Comparison of ENCODE assay signal across 9 mouse cellular contexts in the genomic region with DNA sequence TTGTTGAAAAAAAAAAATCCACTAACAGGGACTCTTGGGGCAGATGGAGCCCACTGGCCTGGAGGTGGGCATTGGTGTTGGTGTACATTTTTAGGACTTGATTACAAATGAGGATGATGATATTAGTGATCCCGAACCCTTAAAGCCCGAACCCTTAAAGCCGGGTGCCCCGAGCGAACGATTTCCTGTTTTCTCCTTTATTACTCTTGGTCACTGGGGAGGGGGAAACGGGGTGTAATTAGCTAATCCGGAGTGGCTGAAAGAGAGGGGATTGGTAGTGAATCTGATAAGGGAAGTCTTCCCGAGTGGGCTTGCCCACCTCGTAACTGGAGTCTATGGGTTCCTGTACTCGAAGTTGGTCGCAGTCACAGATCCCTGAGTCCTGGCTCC. TPM values are rescaled to one million over a fixed set of nuclear protein-coding genes. Genes with fewer than 3 reads are reported as not detected.
DNase-seq lines count a peak whose midpoint lies in the region; ATAC-seq and TF ChIP-seq lines count a peak whose summit lies in the region.
"Had no signal": no experiment of that assay in that cellular context is flagged by ENCODE, and none has a peak within 500 bp of the region (broad histone marks: within the 10 kb centered on the region; RNA-seq: fewer than 3 reads in every experiment).

No protein-coding gene starts in this region.

- peak overlapping the region; percentile 99 for H3K4me3 ChIP-seq in embryonic facial prominence, embryonic 14.5 days (ENCODE audit: low read depth, low read length)
- peak overlapping the region; percentile 86 for H3K4me3 ChIP-seq in hindbrain, postnatal 0 days (ENCODE audit: low read length)
- H3K4me3 ChIP-seq in lung, embryonic 16.5 days (ENCODE audit: low read length), result peak overlapping the region; percentile 98

- DNase-seq in embryo, embryonic 10.5 days (ENCODE audit: low spot score), result peak; percentile 55
- DNase-seq in embryo, embryonic 9.5 days (ENCODE audit: extremely low spot score), result no peak
- DNase-seq in embryonic facial prominence, embryonic 14.5 days (ENCODE audit: low spot score), result peak; percentile 22
- peak; percentile 37 for DNase-seq in hindbrain, postnatal 0 days (ENCODE audit: low spot score)
- peak; percentile 25 for DNase-seq in splenic B cell, adult 2 months (ENCODE audit: low read depth, low spot score)

- H3K27me3 ChIP-seq in embryonic facial prominence, embryonic 14.5 days (replicated peaks; ENCODE audit: control insufficient read depth, insufficient read depth, low read length), result no peaks in the 10 kb centered on the region
- no peaks in the 10 kb centered on the region for H3K27me3 ChIP-seq in hindbrain, postnatal 0 days (ENCODE audit: insufficient read depth, low read length)
- H3K27me3 ChIP-seq in lung, embryonic 16.5 days (ENCODE audit: control insufficient read depth, insufficient read depth, low read depth, low read length), result no peaks in the 10 kb centered on the region
- H3K27me3 ChIP-seq in splenic B cell, adult 2 months (ENCODE audit: control insufficient read depth, insufficient read depth, low read length, poor library complexity, severe bottlenecking), result no peaks in the 10 kb centered on the region
- H3K27me3 ChIP-seq: Patski had no signal

- H3K9me3 ChIP-seq in embryonic facial prominence, embryonic 14.5 days (ENCODE audit: control insufficient read depth, low read length), result no peaks in the 10 kb centered on the region
- no peaks in the 10 kb centered on the region for H3K9me3 ChIP-seq in hindbrain, postnatal 0 days (ENCODE audit: low read length)
- no peaks in the 10 kb centered on the region for H3K9me3 ChIP-seq in lung, embryonic 16.5 days (ENCODE audit: control insufficient read depth, low read length)

- H3K36me3 ChIP-seq in embryonic facial prominence, embryonic 14.5 days (ENCODE audit: control insufficient read depth, insufficient read depth, low read length), result no peaks in the 10 kb centered on the region
- no peaks in the 10 kb centered on the region for H3K36me3 ChIP-seq in hindbrain, postnatal 0 days (ENCODE audit: insufficient read depth, low read length)
- no peaks in the 10 kb centered on the region for H3K36me3 ChIP-seq in lung, embryonic 16.5 days (ENCODE audit: control insufficient read depth, insufficient read depth, low read length)
- H3K36me3 ChIP-seq in splenic B cell, adult 2 months (ENCODE audit: control insufficient read depth, insufficient read depth, low read length, poor library complexity, severe bottlenecking), result no peaks in the 10 kb centered on the region

- under 1% methylated on average over 12 of the region's 12 CpGs for WGBS in embryonic facial prominence, embryonic 14.5 days
- under 1% methylated on average over 12 of the region's 12 CpGs for WGBS in hindbrain, postnatal 0 days
- under 1% methylated on average over 12 of the region's 12 CpGs for WGBS in lung, embryonic 16.5 days

- TF ChIP-seq CTCF in hindbrain, postnatal 0 days (IDR thresholded peaks at IDR 0.05; ENCODE audit: low read depth), result no peak

- H3K4me1 ChIP-seq in embryonic facial prominence, embryonic 14.5 days (ENCODE audit: control insufficient read depth, insufficient read depth, low read length), result peaks cover 23% of the 10 kb centered on the region
- no peaks in the 10 kb centered on the region; the same call in none of the 2 replicates for H3K4me1 ChIP-seq in hindbrain, postnatal 0 days (ENCODE audit: insufficient read depth, low read length)
- H3K4me1 ChIP-seq in lung, embryonic 16.5 days (replicated peaks; ENCODE audit: control insufficient read depth, insufficient read depth, low read length), result peaks cover 22% of the 10 kb centered on the region

- peak; percentile 7 for ATAC-seq in CD4-positive, CD25-positive, alpha-beta regulatory T cell, adult 4 months
- no peak for ATAC-seq in embryonic facial prominence, embryonic 14.5 days (ENCODE audit: low read depth)
- no peak for ATAC-seq in hindbrain, postnatal 0 days
- no peak for ATAC-seq in lung, embryonic 16.5 days (ENCODE audit: low read depth)
- no peak for ATAC-seq in megakaryocyte-erythroid progenitor cell, adult 5-6 weeks (replicated peaks; ENCODE audit: low FRiP score, low TSS enrichment, poor library complexity, severe bottlenecking)

- peak overlapping the region; percentile 99 for H3K9ac ChIP-seq in embryonic facial prominence, embryonic 14.5 days (ENCODE audit: low read depth, low read length)
- peak overlapping the region; percentile 99 for H3K9ac ChIP-seq in hindbrain, postnatal 0 days (replicated peaks; ENCODE audit: low read length)
- H3K9ac ChIP-seq in lung, embryonic 16.5 days (ENCODE audit: low read length), result peak overlapping the region; percentile 100

- H3K27ac ChIP-seq in embryonic facial prominence, embryonic 14.5 days (replicated peaks; ENCODE audit: low read depth, low read length), result peak overlapping the region; percentile 97
- peak overlapping the region; percentile 99 for H3K27ac ChIP-seq in hindbrain, postnatal 0 days
- peak overlapping the region; percentile 99 for H3K27ac ChIP-seq in lung, embryonic 16.5 days (ENCODE audit: low read length)

- peak overlapping the region; percentile 74 for H3K4me2 ChIP-seq in embryonic facial prominence, embryonic 14.5 days (ENCODE audit: low read depth, low read length)
- H3K4me2 ChIP-seq in hindbrain, postnatal 0 days (ENCODE audit: low read depth, low read length), result peak overlapping the region; percentile 64
- H3K4me2 ChIP-seq in lung, embryonic 16.5 days (ENCODE audit: low read depth, low read length), result peak overlapping the region; percentile 72

RNA-seq across cellular contexts. Expression of a gene that starts 1.0 kb away (rescaled TPM):
- polyA plus RNA-seq in CD4-positive, CD25-positive, alpha-beta regulatory T cell, adult 4 months (2017; shearing (Covaris generic)), result 100 to 1,000 TPM; 272 to 280 TPM
- 71.9 and 74.5 TPM in 2 replicates for polyA plus RNA-seq in embryonic facial prominence, embryonic 14.5 days (2014; fragmentation: Nextera tagmentation; extraction: Ambion mirVana)
- total RNA-seq in hindbrain, postnatal 0 days (2014; rRNA removed), result 52.3 and 52.7 TPM in 2 replicates
- polyA plus RNA-seq in hindbrain, postnatal 0 days (2015; fragmentation: Nextera tagmentation; extraction: Ambion mirVana), result 52.0 and 61.8 TPM in 2 replicates
- 99.4 and 104 TPM in 2 replicates for polyA plus RNA-seq in lung, embryonic 16.5 days (2015; fragmentation: Nextera tagmentation; extraction: Ambion mirVana)
- total RNA-seq in megakaryocyte-erythroid progenitor cell, adult 5-6 weeks (2014; fragmentation: Nextera tagmentation), result 64.2 and 92.2 TPM in 2 replicates
- total RNA-seq in megakaryocyte-erythroid progenitor cell, adult 5-6 weeks (2017), result 131 and 151 TPM in 2 replicates
